Mouse (Mus musculus): Measurements from ENCODE around the gene Sept9.

The Sept9 gene

GRCm38 (mm10) chr11:117220777-117221176 is 21.3 kb downstream of the Sept9 start:
- DNase-seq (ENCODE audit: low read depth, low spot score): no peak

- no peak for DNase-seq (ENCODE audit: low read depth, low spot score)
These were observed 21.7 kb downstream of the Sept9 start for GRCm38 (mm10) chr11:117221182-117221581.

GRCm38 (mm10) chr11:117222899-117223298 is 23.4 kb downstream of the Sept9 start:
- DNase-seq (ENCODE audit: low read depth, low spot score): no peak

GRCm38 (mm10) chr11:117224804-117225203 is 25.3 kb downstream of the Sept9 start:
- DNase-seq (ENCODE audit: low read depth, low spot score): peak; percentile 50

GRCm38 (mm10) chr11:117225531-117226213 is 26.2 kb downstream of the Sept9 start:
- no peak for DNase-seq (ENCODE audit: low read depth, low spot score)

GRCm38 (mm10) chr11:117226214-117226535 is 26.7 kb downstream of the Sept9 start:
- DNase-seq (ENCODE audit: low read depth, low spot score): no peak

GRCm38 (mm10) chr11:117228139-117228538 is 28.7 kb downstream of the Sept9 start:
- no peak for DNase-seq (ENCODE audit: low read depth, low spot score)

GRCm38 (mm10) chr11:117231551-117231950 is 32.1 kb downstream of the Sept9 start:
- no peak for DNase-seq (ENCODE audit: low read depth, low spot score)

- no peak for DNase-seq (ENCODE audit: low read depth, low spot score)
These were observed 32.6 kb downstream of the Sept9 start for GRCm38 (mm10) chr11:117232032-117232431.

GRCm38 (mm10) chr11:117232886-117233458 is 33.5 kb downstream of the Sept9 start:
- DNase-seq (ENCODE audit: low read depth, low spot score): no peak

GRCm38 (mm10) chr11:117233818-117234217 is 34.4 kb downstream of the Sept9 start:
- DNase-seq (ENCODE audit: low read depth, low spot score): no peak

- DNase-seq (ENCODE audit: low read depth, low spot score): no peak
These were observed 35.8 kb downstream of the Sept9 start for GRCm38 (mm10) chr11:117235086-117235897.

- no peak for DNase-seq (ENCODE audit: low read depth, low spot score)
These were observed 36.5 kb downstream of the Sept9 start for GRCm38 (mm10) chr11:117235898-117236459.

- peak; percentile 74 for DNase-seq (ENCODE audit: low read depth, low spot score)
These were observed 38.7 kb downstream of the Sept9 start for GRCm38 (mm10) chr11:117238169-117238568.

- no peak for DNase-seq (ENCODE audit: low read depth, low spot score)
These were observed 40.2 kb downstream of the Sept9 start for GRCm38 (mm10) chr11:117239617-117240016.

- no peak for DNase-seq (ENCODE audit: low read depth, low spot score)
These were observed 40.9 kb downstream of the Sept9 start for GRCm38 (mm10) chr11:117240322-117240721.

GRCm38 (mm10) chr11:117240861-117241738 is 41.6 kb downstream of the Sept9 start:
- DNase-seq (ENCODE audit: low read depth, low spot score): no peak

GRCm38 (mm10) chr11:117242339-117243084 is 43.1 kb downstream of the Sept9 start:
- DNase-seq (ENCODE audit: low read depth, low spot score): no peak

GRCm38 (mm10) chr11:117243536-117244290 is 44.3 kb downstream of the Sept9 start:
- DNase-seq (ENCODE audit: low read depth, low spot score): no peak

Data from WW6 (cell line).